Mouse (Mus musculus) layer of hippocampus, postnatal 25 days (tissue): ENCODE measurements at regions not wholly inside any gene's neighbourhood (a gene's known extent, or its start where the extent isn't known, plus 50 kb on each side); places are given as distances from the start of the nearest gene placed in this dataset.
A peak's percentile ranks its signal among the peaks of the same experiment; 100 is the strongest.

Experiments used
- DNase-seq, 2 experiments: peaks; one replicate each; pipeline ENCODE4 v3.0.0; 2022; ENCODE audit warnings: mixed read lengths in 2 of 2, low spot score in 1 of 2; ENCODE audit errors: extremely low spot score in 1 of 2

- no peak for DNase-seq
Observed at GRCm38 (mm10) chr12:68242683-68243082, 916.3 kb downstream of the Rps29 start.

- DNase-seq, result peak in 1 of 2 experiments; percentile 4
Observed at GRCm38 (mm10) chr12:68231803-68232202, 927.2 kb downstream of the Rps29 start.

- DNase-seq, result no peak
Observed at GRCm38 (mm10) chr12:68217091-68217490, 941.9 kb downstream of the Rps29 start.

- DNase-seq, result peak in 1 of 2 experiments; percentile 4
Observed at GRCm38 (mm10) chr12:68208302-68208701, 950.7 kb downstream of the Rps29 start.

- DNase-seq, result no peak
Observed at GRCm38 (mm10) chr12:68183858-68184257, 961.5 kb upstream of the Mdga2 start.

GRCm38 (mm10) chr12:68161317-68161716 is 939.0 kb upstream of the Mdga2 start:
- no peak for DNase-seq

- DNase-seq, result no peak
Observed at GRCm38 (mm10) chr12:68148066-68148465, 925.7 kb upstream of the Mdga2 start.

GRCm38 (mm10) chr12:68139831-68140230 is 917.5 kb upstream of the Mdga2 start:
- DNase-seq, result no peak

GRCm38 (mm10) chr12:68131776-68132175 is 909.4 kb upstream of the Mdga2 start:
- no peak for DNase-seq

- DNase-seq, result no peak
Observed at GRCm38 (mm10) chr12:68115762-68116161, 893.4 kb upstream of the Mdga2 start.
